Mouse (Mus musculus) gastrocnemius, postnatal 10 days (tissue): ENCODE results near the gene Gpc6. TPM values are rescaled to one million over a fixed set of nuclear protein-coding genes. Genes with fewer than 3 reads are reported as not detected.

Experiments used
- DNase-seq: peaks from one replicate; pipeline ENCODE4 v3.0.0; 2021; ENCODE audit warnings: mixed read lengths
- total RNA-seq, 2 experiments: library from RNA; stranded (reverse); gene quantifications; 2 replicates each; pipeline ENCODE4 v1.2.3; 2021

Gpc6 gene
- total RNA-seq, 2 experiments from 2014 or later, result 14.4 to 17.5 TPM

GRCm38 (mm10) chr14:116947939-116948591, 22.9 kb downstream of the Gpc6 start:
- DNase-seq, result no peak

DNA sequence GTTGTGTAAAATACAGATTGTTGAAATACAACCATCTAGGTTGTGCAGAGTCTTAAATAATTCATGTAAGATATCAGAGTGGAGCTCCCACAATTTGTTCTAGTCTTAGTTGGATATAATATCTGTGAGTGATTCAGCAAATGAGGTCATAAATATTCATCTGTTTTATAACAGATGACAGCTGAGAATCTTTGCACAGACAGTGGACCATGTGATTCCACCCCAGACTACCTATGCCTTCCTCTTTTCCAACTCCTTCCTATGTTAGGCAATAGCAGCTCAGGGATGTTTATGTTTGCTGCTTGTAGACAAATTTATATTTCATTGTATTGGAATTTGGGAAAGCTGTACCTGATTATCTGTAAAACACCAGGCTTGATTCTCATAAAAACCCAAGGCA, 32.0 kb downstream of the Gpc6 start:
- no peak for DNase-seq

DNA sequence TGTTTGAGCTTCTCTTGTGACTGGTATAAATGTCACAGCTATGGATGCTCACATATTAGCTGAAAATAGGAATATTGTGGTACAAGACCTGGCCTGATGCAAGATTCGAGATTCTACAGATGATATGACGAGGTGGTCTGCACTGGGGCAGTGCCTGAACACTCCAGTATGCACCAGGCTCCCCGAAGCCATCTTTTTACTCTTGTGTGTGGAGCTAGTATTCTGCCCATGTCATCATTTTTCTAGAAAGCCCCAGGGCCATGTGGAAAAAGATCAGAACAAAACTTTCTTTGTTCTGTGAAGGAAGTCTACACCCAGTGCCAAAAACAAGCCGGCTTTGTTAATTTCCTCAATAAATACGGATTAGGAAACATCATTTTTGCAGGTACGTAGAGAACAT, 39.7 kb downstream of the Gpc6 start:
- DNase-seq, result no peak

DNA sequence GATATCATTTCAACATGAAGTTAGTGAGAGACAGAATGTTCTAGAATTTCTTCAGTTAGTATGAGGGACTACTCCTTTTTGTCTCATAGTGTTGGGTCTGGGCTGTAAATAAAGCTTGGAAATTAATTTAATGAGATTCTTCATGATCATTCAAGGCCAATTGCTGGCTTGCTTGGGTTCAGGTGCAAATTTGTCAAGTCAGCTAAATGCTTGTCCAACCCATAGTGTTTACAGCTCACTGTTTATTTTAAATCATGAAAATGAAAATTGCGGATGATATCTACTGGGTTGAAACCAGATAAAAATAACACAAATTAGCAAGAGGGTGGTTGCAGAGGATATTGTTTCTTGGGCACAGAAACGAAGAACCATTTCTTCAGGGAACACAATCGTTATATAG, 49.6 kb downstream of the Gpc6 start:
- DNase-seq, result no peak

GRCm38 (mm10) chr14:116975224-116975623, 50.1 kb downstream of the Gpc6 start:
- DNase-seq, result no peak

- DNase-seq, result no peak
Observed at GRCm38 (mm10) chr14:116977259-116977658, 52.1 kb downstream of the Gpc6 start.

- no peak for DNase-seq
Observed at GRCm38 (mm10) chr14:116979714-116980382, 54.7 kb downstream of the Gpc6 start.

DNA sequence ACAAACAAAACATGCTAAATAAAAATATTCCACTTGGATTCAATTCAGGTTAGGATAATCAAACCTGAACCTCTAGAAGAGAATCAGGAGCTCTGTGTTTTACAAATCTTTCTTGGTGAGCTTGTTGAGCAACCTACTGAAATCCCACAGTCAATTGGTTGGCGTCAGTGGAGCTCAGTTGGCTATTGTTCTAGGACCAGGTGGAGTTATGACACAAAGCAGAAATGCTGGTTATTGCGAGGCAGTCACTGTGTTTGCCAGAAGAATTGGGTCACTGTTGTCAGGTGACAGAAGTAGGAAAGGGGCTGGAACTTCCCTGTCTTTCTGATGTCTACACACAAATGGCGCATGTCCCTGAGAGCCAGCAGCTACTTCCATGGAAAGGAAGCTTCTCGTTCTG, 56.6 kb downstream of the Gpc6 start:
- DNase-seq, result no peak

GRCm38 (mm10) chr14:116987341-116987740, 62.2 kb downstream of the Gpc6 start:
- no peak for DNase-seq

DNA sequence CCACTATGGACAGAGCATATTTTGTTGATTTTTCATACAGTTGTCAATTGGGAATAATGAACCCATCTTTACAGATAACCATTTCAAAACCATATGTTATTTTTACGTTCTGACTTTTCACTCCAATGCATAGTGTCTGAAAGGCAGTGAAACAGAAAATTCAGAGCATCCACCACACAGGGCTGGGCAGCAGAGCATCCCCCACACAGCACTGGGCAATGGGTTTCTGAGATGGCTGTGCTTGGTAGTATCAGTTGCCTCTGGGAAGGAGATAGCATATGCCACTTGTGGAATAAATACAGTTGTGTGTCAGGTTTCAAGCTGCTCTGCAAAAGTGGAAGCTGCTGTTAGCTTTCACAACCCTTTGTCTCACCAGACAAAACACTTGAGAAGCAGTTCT, 75.3 kb downstream of the Gpc6 start:
- DNase-seq, result no peak

GRCm38 (mm10) chr14:117002313-117002712, 77.2 kb downstream of the Gpc6 start:
- DNase-seq, result no peak

- no peak for DNase-seq
Observed at GRCm38 (mm10) chr14:117008781-117009180, 83.7 kb downstream of the Gpc6 start.

DNA sequence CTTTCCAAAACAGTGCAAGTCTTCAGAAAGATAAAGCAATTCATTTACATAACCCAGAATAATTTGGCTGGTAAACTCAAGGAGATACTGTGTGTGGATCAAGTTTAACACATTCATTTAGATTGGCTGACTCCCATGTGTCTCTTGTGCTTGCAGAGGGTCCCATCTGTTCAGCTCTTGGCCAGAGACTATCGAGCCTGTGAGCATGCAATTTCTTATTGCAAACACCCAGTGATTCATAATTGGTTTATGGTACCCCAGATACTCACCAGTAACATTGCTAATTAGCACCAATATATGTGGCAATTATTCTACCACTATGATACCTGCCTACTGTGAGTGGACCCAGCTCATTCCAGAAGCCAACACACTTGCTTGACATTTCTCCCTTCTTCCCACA, 87.9 kb downstream of the Gpc6 start:
- DNase-seq, result no peak

DNA sequence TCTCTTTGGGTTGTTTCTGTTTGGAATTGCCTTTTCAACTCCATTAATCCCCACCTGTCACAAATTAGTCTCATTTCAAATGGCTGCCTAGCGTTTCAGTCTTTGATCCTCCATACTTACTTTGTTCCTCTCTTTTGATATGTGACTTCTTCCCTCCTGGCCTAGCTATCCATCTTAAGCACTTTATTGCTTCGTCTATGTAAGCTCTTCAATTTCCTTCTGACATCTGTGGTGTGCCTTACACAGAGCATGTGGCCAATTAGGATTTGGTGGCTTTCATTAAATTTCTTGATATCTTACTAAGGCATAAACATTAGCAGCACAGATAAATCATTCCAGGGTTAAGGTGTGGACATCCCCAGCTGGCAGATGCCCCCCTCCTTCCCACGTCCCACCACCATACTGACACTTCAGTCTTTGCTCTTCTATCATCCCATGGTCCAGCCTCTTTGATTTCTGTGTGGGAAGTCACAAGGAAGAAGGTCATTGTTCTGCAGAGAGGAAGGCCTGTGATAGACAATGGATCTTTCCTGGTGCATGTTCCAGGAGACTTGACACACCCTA, 88.5 kb downstream of the Gpc6 start:
- no peak for DNase-seq

GRCm38 (mm10) chr14:117015333-117015922, 90.3 kb downstream of the Gpc6 start:
- DNase-seq, result no peak

DNA sequence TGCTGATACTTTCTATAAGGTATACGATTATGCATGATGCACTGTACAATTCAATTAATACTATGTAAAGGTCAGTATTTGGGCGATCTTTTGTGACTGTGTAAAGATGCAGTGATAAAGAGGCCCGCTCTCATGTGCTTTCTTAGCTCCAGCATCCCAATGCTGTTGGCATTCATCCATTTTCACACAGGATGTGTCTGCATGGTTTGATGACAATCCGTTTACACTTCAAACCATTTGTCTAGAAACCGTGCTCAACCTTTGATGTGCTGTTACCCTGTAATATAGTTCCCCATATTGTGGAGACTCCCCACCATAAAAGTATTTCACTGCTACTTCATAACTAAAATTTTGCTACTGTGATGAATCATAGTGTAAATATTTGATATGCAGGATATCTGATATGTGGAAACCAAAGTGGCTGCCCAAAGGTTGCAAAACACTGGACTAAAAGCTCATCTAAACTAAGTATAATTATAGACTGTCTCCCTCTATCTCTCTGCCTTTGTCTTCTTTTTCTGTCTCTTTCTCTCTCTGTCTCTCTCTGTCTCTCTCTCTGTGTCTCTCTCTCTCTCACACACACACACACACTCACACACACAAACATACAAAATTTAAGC, 97.2 kb downstream of the Gpc6 start:
- no peak for DNase-seq

DNA sequence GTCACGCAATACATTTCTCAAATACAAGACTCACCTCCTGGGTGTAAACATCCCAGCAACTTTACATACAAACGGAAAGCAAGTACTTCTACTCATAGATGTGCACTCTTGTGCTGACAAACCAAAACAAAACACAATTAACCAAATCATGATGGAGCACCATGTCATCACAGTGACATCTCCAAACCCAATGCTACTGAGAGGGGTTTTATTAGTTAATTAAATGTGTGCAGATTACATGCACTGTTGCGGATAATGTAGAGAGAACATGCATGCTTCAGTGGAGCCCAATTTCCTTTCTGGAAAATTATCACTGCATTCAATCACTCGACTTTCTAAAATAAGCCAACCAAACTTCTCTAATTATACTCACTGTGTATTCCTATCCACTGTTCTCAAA, 109.0 kb downstream of the Gpc6 start:
- DNase-seq, result no peak

GRCm38 (mm10) chr14:117041017-117041416, 115.9 kb downstream of the Gpc6 start:
- no peak for DNase-seq

DNA sequence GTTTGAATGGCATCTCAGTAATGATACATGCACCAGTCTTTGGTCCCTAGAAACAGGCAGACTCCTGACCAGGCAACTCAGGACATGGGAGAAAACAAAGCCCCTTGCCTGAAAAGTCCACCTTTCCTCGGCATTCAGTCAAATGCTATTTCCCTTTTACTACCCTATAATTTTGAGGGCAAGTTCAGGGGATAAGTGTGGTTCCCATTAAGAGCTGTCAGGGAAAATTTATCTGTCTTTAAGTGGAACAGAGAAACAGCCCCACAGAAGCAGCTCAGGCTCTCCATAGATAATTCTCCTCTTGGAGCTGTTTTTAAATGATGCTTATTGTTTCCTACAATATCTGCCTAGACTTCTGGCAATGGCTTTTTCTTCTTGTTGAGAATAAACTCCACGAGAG, 123.8 kb downstream of the Gpc6 start:
- no peak for DNase-seq

- no peak for DNase-seq
Observed at GRCm38 (mm10) chr14:117050877-117051276, 125.8 kb downstream of the Gpc6 start.

DNA sequence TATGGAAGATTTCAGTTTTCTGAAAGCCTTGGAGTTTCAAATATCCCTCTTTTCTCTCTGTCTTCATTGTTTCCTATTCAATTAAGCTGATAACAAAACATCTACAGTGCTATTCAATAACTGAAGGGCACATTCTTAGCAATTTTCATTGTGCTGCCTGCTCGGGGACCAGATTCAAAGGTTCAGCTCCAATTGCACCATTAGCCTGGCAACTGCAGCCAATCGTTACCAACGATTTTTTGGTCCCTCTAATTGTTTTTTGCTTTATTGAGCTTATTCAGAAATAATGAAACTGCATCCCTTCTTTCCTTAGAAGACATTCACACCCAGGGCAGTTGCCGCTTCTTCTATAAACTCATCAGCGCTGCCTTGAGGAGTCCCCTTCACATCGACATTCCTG, 128.2 kb downstream of the Gpc6 start:
- no peak for DNase-seq

GRCm38 (mm10) chr14:117055134-117055533, 130.0 kb downstream of the Gpc6 start:
- no peak for DNase-seq

- DNase-seq, result no peak
Observed at GRCm38 (mm10) chr14:117061078-117061477, 136.0 kb downstream of the Gpc6 start.
